Mouse (Mus musculus) liver, adult (tissue): ENCODE data around the gene Lypd6b.

Experiments used
- GATA4 ChIP-seq: IDR thresholded peaks from 2 replicates; pipeline ENCODE4 v1.6.1; 2014; ENCODE audit warnings: mild to moderate bottlenecking, low read length; ENCODE audit not compliant: insufficient replicate concordance

The Lypd6b gene

GRCm38 (mm10) chr2:49921948-49922347 lies 134.5 kb downstream of the Lypd6b start:
- TF ChIP-seq GATA4 = no peak

- no peak for TF ChIP-seq GATA4
These were observed 135.3 kb downstream of the Lypd6b start for GRCm38 (mm10) chr2:49922810-49923209.

- no peak for TF ChIP-seq GATA4
These were observed 138.7 kb downstream of the Lypd6b start for GRCm38 (mm10) chr2:49926186-49926585.

- TF ChIP-seq GATA4 = no peak
These were observed 139.9 kb downstream of the Lypd6b start for GRCm38 (mm10) chr2:49927362-49927761.

GRCm38 (mm10) chr2:49929931-49930330 lies 142.4 kb downstream of the Lypd6b start:
- TF ChIP-seq GATA4 = no peak

- TF ChIP-seq GATA4 = no peak
These were observed 150.1 kb downstream of the Lypd6b start for GRCm38 (mm10) chr2:49937621-49938020.

GRCm38 (mm10) chr2:49938246-49938645 lies 150.8 kb downstream of the Lypd6b start:
- no peak for TF ChIP-seq GATA4

- TF ChIP-seq GATA4 = no peak
These were observed 152.9 kb downstream of the Lypd6b start for GRCm38 (mm10) chr2:49940372-49940771.

GRCm38 (mm10) chr2:49942100-49942499 lies 154.6 kb downstream of the Lypd6b start:
- no peak for TF ChIP-seq GATA4

GRCm38 (mm10) chr2:49951681-49952080 lies 164.2 kb downstream of the Lypd6b start:
- no peak for TF ChIP-seq GATA4

- no peak for TF ChIP-seq GATA4
These were observed 165.3 kb downstream of the Lypd6b start for GRCm38 (mm10) chr2:49952632-49953293.

- TF ChIP-seq GATA4 = no peak
These were observed 170.0 kb downstream of the Lypd6b start for GRCm38 (mm10) chr2:49957449-49957848.

GRCm38 (mm10) chr2:49961991-49962390 lies 174.5 kb downstream of the Lypd6b start:
- TF ChIP-seq GATA4 = no peak

- TF ChIP-seq GATA4 = no peak
These were observed 177.4 kb downstream of the Lypd6b start for GRCm38 (mm10) chr2:49964899-49965298.

- no peak for TF ChIP-seq GATA4
These were observed 180.3 kb downstream of the Lypd6b start for GRCm38 (mm10) chr2:49967748-49968147.

GRCm38 (mm10) chr2:49970990-49971389 lies 183.5 kb downstream of the Lypd6b start:
- TF ChIP-seq GATA4 = no peak

GRCm38 (mm10) chr2:49978606-49979005 lies 191.1 kb downstream of the Lypd6b start:
- no peak for TF ChIP-seq GATA4

GRCm38 (mm10) chr2:49979991-49980390 lies 192.5 kb downstream of the Lypd6b start:
- TF ChIP-seq GATA4 = no peak

- no peak for TF ChIP-seq GATA4
These were observed 195.5 kb downstream of the Lypd6b start for GRCm38 (mm10) chr2:49983021-49983420.
